Mouse (Mus musculus) liver, adult 2 months (tissue): Measurements from ENCODE around the gene Rfx1. TPM values are rescaled to one million over a fixed set of nuclear protein-coding genes. Genes with fewer than 3 reads are reported as not detected.
A peak's percentile ranks its signal among the peaks of the same experiment; 100 is the strongest.

Experiments
- DNase-seq: peaks from one replicate; pipeline ENCODE4 v3.0.0-alpha.2; 2011; ENCODE audit warnings: low read depth, low spot score; ENCODE audit errors: extremely low read depth
- H3K27ac ChIP-seq: fragments of 200-500 bp; replicated peaks from 2 replicates; pipeline ENCODE4 v1.5.1; 2012; ENCODE audit warnings: low read depth, mild to moderate bottlenecking, control low read depth, inconsistent platforms, low read length; ENCODE audit not compliant: insufficient read depth
- H3K27me3 ChIP-seq: fragments of 200-500 bp; 2 replicates; pipeline ENCODE4 v1.6.1; 2012; ENCODE audit warnings: mild to moderate bottlenecking, moderate library complexity, low read length, inconsistent platforms; ENCODE audit not compliant: control insufficient read depth, insufficient read depth
- H3K36me3 ChIP-seq: fragments of 200-500 bp; 2 replicates; pipeline ENCODE4 v1.6.1; 2012; ENCODE audit warnings: low read length, inconsistent platforms; ENCODE audit not compliant: control insufficient read depth, insufficient read depth
- H3K4me1 ChIP-seq: fragments of 200-500 bp; 2 replicates; pipeline ENCODE4 v1.6.1; 2011; ENCODE audit warnings: low read length; ENCODE audit not compliant: control insufficient read depth, insufficient read depth
- H3K4me3 ChIP-seq: fragments of 200-500 bp; 2 replicates; pipeline ENCODE4 v1.5.1; 2011; ENCODE audit warnings: low read depth, mild to moderate bottlenecking, control low read depth, low read length, moderate library complexity; ENCODE audit not compliant: insufficient read depth
- H3K79me2 ChIP-seq: fragments of 200-500 bp; 2 replicates; pipeline ENCODE4 v1.6.1; 2012; ENCODE audit warnings: inconsistent platforms, mild to moderate bottlenecking, low read length, moderate library complexity; ENCODE audit not compliant: control insufficient read depth, insufficient read depth
- H3K9ac ChIP-seq: fragments of 200-500 bp; 2 replicates; pipeline ENCODE4 v1.6.1; 2012; ENCODE audit warnings: low read depth, mild to moderate bottlenecking, control low read depth, inconsistent platforms, low read length
- CTCF ChIP-seq: fragments of 200-500 bp; IDR thresholded peaks from 2 replicates; pipeline ENCODE4 v1.5.1; 2011; ENCODE audit warnings: low read depth, low read length, control low read depth
- POLR2A ChIP-seq: fragments of 200-500 bp; IDR thresholded peaks from 2 replicates; pipeline ENCODE4 v1.6.1; 2011; ENCODE audit warnings: low read length, control low read depth; ENCODE audit not compliant: insufficient read depth; ENCODE audit errors: extremely low read depth
- WGBS: fragments of 180-500 bp; shearing (Covaris S2); methylation state at CpG from one replicate; pipeline ENCODE4 v1.1.7; 2018; 5-methylcytosine and 5-hydroxymethylcytosine counted together
- polyA plus RNA-seq: library from polyadenylated mRNA; depleted of rRNA; stranded (reverse); fragments of >200 nt; gene quantifications from 2 replicates; pipeline ENCODE4 v1.2.3, GENCODE M21; 2012
- total RNA-seq: library from RNA; depleted of rRNA; stranded (reverse); fragments of >200 nt; gene quantifications from 2 replicates; pipeline ENCODE4 v1.2.3, GENCODE M21; 2014

Gene Rfx1
- total and polyA plus RNA-seq, 2 experiments, result 1.8 to 8.3 TPM

- Histone ChIP-seq H3K4me3 (no peak overlapping the region), H3K79me2 (no peaks in the 10 kb centered on the region), H3K4me1 (no peaks in the 10 kb centered on the region), H3K27ac (no peak overlapping the region), H3K27me3 (peaks cover 7% of the 10 kb centered on the region), H3K36me3 (no peaks in the 10 kb centered on the region), H3K9ac (no peak overlapping the region)
- WGBS, result 11% methylated on average over 10 of the region's 10 CpGs
- no peak for DNase-seq
- TF ChIP-seq POLR2A (no peak), CTCF (peak; percentile 86)
These were observed 42.5 kb upstream of the Rfx1 start for GRCm38 (mm10) chr8:84024171-84024570.

DNA sequence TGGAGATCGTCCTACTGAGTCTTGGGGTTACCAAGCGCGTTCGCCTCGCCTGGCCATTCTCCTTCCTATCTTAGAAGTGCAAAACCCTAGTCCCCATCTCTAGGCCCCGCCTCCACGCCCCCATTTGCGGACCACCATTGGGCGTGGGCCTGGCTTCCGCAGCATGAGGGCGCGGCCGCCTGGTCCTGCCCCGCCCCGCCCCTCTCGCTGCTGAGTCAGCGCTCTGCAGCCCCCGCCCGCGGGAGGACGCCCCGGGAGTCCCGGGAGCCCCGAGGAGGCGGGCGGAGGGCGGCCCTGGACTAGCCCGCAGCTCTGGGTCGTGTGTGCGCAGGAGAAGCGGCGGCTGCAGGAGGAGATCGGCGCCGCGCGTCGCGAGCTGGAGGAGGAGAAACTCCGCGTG is 40.8 kb upstream of the Rfx1 start:
- Histone ChIP-seq H3K36me3 (no peaks in the 10 kb centered on the region), H3K4me3 (no peak overlapping the region), H3K27ac (no peak overlapping the region), H3K4me1 (no peaks in the 10 kb centered on the region), H3K27me3 (peaks cover 7% of the 10 kb centered on the region), H3K79me2 (no peaks in the 10 kb centered on the region), H3K9ac (no peak overlapping the region)
- TF ChIP-seq CTCF (no peak), POLR2A (no peak)
- 5% methylated on average over 37 of the region's 41 CpGs for WGBS
- DNase-seq, result no peak

- H3K36me3 ChIP-seq, result no peaks in the 10 kb centered on the region
- no peaks in the 10 kb centered on the region for H3K4me1 ChIP-seq
- H3K4me3 ChIP-seq, result no peak overlapping the region
- no peaks in the 10 kb centered on the region for H3K79me2 ChIP-seq
- H3K27ac ChIP-seq, result no peak overlapping the region
- H3K27me3 ChIP-seq, result peaks cover 7% of the 10 kb centered on the region
- no peak for DNase-seq
- no peak overlapping the region for H3K9ac ChIP-seq
- TF ChIP-seq CTCF, result no peak
- no peak for TF ChIP-seq POLR2A
- 27% methylated on average over 10 of the region's 10 CpGs for WGBS
These were observed 39.2 kb upstream of the Rfx1 start for GRCm38 (mm10) chr8:84027449-84027848.

GRCm38 (mm10) chr8:84029272-84029671 is 37.4 kb upstream of the Rfx1 start:
- H3K36me3 ChIP-seq, result no peaks in the 10 kb centered on the region
- no peak for TF ChIP-seq POLR2A
- TF ChIP-seq CTCF, result no peak
- no peaks in the 10 kb centered on the region for H3K79me2 ChIP-seq
- DNase-seq, result no peak
- no peak overlapping the region for H3K9ac ChIP-seq
- no peaks in the 10 kb centered on the region for H3K4me1 ChIP-seq
- WGBS, result 86% methylated on average over 5 of the region's 5 CpGs
- H3K4me3 ChIP-seq, result no peak overlapping the region
- peaks cover 7% of the 10 kb centered on the region for H3K27me3 ChIP-seq
- H3K27ac ChIP-seq, result no peak overlapping the region

- no peak for DNase-seq
- H3K27ac ChIP-seq, result no peak overlapping the region
- peaks cover 3% of the 10 kb centered on the region; the same call in 1 of the 2 replicates for H3K27me3 ChIP-seq
- no peaks in the 10 kb centered on the region for H3K4me1 ChIP-seq
- WGBS, result 78% methylated on average over 4 of the region's 4 CpGs
- H3K4me3 ChIP-seq, result no peak overlapping the region
- no peaks in the 10 kb centered on the region for H3K79me2 ChIP-seq
- H3K36me3 ChIP-seq, result no peaks in the 10 kb centered on the region
- TF ChIP-seq CTCF, result no peak
- TF ChIP-seq POLR2A, result no peak
- H3K9ac ChIP-seq, result no peak overlapping the region
These were observed 33.9 kb upstream of the Rfx1 start for GRCm38 (mm10) chr8:84032777-84033176.

GRCm38 (mm10) chr8:84038015-84038414 is 28.6 kb upstream of the Rfx1 start:
- TF ChIP-seq CTCF (no peak), POLR2A (no peak)
- WGBS, result 53% methylated on average over 5 of the region's 5 CpGs
- Histone ChIP-seq H3K4me1 (no peaks in the 10 kb centered on the region), H3K36me3 (no peaks in the 10 kb centered on the region), H3K27me3 (peaks cover 4% of the 10 kb centered on the region), H3K9ac (no peak overlapping the region), H3K4me3 (no peak overlapping the region), H3K27ac (no peak overlapping the region), H3K79me2 (no peaks in the 10 kb centered on the region)
- peak; percentile 41 for DNase-seq
